Mouse (Mus musculus) lung, adult 18-20 months (tissue): ENCODE measurements around the gene Zfp11.

ENCODE experiments used
- DNase-seq, 2 experiments: peaks; one replicate each; pipeline ENCODE4 v3.0.0; 2022; ENCODE audit warnings: mixed read lengths in 2 of 2

Zfp11 gene

DNA sequence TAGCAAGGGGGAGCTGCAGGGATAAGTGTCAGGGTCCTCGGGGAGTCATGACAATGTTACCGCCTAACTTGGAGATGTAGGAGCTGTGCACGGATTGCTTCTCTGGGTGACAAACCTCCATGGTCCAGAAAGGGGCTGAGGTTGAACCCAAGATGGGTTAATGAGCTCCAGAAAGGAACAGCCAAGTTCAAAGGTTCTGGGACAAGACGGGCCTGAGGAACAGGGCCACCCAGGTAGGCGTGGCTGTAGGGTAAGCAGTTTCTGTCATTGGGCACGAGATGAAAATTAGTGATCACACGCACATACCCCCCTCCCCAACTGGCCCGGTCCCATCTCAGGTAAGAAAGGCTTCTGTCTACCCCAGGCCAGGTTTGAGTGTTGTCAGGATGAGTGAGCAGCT, 62.4 kb downstream of the Zfp11 start:
- DNase-seq, result no peak
